8 mouse cellular contexts compared by ENCODE assay signal in the genomic region with DNA sequence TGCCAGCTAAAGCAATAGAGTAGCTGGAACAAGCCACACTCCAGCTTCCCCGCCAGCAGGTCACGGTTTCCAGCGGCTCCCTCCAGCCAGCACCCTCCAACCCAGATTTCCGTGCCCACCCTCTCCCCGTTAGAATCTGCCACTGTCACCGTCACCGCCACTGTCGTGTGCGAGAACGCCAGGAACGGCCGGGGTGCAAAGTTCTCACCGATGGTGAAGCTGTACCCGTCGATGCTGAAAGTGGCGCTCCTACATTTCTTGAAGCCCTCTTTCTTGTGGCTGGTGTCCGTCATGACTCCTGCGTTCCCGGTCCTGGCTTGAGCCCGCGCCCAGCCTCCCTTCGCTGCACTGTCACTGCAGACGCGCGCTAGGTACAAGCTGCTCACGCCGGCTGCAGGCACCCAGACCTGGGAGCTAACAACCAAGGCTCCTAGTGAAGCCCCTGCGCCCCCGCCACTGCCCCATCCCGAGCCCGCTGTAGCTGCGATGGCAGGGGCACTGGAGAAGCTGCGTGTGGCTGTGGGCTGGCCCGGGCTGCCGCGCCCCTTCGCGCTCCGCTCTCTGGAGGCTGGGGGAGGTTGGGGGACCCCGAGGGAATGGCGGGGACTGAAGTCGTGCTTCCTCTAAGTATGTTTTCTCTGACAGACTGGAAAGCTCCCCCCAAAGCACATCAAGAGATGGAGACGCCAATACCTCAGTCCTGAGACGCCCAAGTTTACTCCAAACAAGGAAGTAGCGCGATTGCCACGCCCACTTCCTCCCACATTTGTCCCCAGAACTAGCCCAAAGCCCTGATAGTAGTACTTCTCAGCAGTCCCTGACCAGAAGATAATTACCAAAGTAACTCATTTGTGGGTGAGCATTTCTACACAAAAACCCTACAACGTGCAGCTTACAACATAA. TPM values are rescaled to one million over a fixed set of nuclear protein-coding genes. Genes with fewer than 3 reads are reported as not detected.
DNase-seq lines count a peak whose midpoint lies in the region; ATAC-seq and TF ChIP-seq lines count a peak whose summit lies in the region.

Gene Pde1c (minus strand): TSS at position 634 of the 903 bp plus-strand sequence.

- TF ChIP-seq EP300 in stomach, postnatal 0 days (optimal IDR thresholded peaks at IDR 0.05) = no peak

- peak within 1 kb of the TSS; percentile 81 for H3K4me3 ChIP-seq in gastrocnemius, adult 2 months
- peak within 1 kb of the TSS; percentile 46 for H3K4me3 ChIP-seq in brown adipose tissue, adult 24 weeks (ENCODE audit: insufficient read depth, low read depth, low read length)
- peak within 1 kb of the TSS; percentile 73 for H3K4me3 ChIP-seq in forebrain, embryonic 14.5 days (ENCODE audit: low read depth, low read length)
- H3K4me3 ChIP-seq in hindbrain, embryonic 14.5 days (replicated peaks; ENCODE audit: low read length) = peak within 1 kb of the TSS; percentile 68
- H3K4me3 ChIP-seq in limb, embryonic 14.5 days (replicated peaks; ENCODE audit: low read length) = peak within 1 kb of the TSS; percentile 61
- H3K4me3 ChIP-seq in midbrain, embryonic 13.5 days (replicated peaks) = peak within 1 kb of the TSS; percentile 80
- peak within 1 kb of the TSS; percentile 55 for H3K4me3 ChIP-seq in stomach, postnatal 0 days (ENCODE audit: low read depth, low read length)

- H3K36me3 ChIP-seq in forebrain, embryonic 14.5 days (ENCODE audit: control insufficient read depth, insufficient read depth, low read length) = no peaks in the 10 kb centered on the region
- H3K36me3 ChIP-seq in hindbrain, embryonic 14.5 days (replicated peaks; ENCODE audit: control insufficient read depth, insufficient read depth) = no peaks in the 10 kb centered on the region
- H3K36me3 ChIP-seq in limb, embryonic 14.5 days (ENCODE audit: control insufficient read depth, insufficient read depth, low read length) = no peaks in the 10 kb centered on the region
- H3K36me3 ChIP-seq in midbrain, embryonic 13.5 days = no peaks in the 10 kb centered on the region
- H3K36me3 ChIP-seq in stomach, postnatal 0 days (ENCODE audit: control insufficient read depth, insufficient read depth, low read length) = no peaks in the 10 kb centered on the region

- TF ChIP-seq CTCF in gastrocnemius, adult 2 months (IDR thresholded peaks at IDR 0.05) = no peak
- no peak for TF ChIP-seq CTCF in stomach, postnatal 0 days (IDR thresholded peaks at IDR 0.05; ENCODE audit: low read depth)

- no peaks in the 10 kb centered on the region for H3K9me3 ChIP-seq in forebrain, embryonic 14.5 days (replicated peaks; ENCODE audit: control insufficient read depth, low read length)
- H3K9me3 ChIP-seq in hindbrain, embryonic 14.5 days (ENCODE audit: control insufficient read depth, low read length) = no peaks in the 10 kb centered on the region
- no peaks in the 10 kb centered on the region for H3K9me3 ChIP-seq in limb, embryonic 14.5 days (ENCODE audit: control insufficient read depth, low read length)
- no peaks in the 10 kb centered on the region for H3K9me3 ChIP-seq in midbrain, embryonic 13.5 days
- H3K9me3 ChIP-seq in stomach, postnatal 0 days (ENCODE audit: control insufficient read depth, low read length) = no peaks in the 10 kb centered on the region

- no peak for TF ChIP-seq POLR2A in limb, embryonic 14.5 days (IDR thresholded peaks at IDR 0.05; ENCODE audit: borderline replicate concordance, extremely low read depth, insufficient read depth, insufficient read length)

- H3K4me2 ChIP-seq in forebrain, embryonic 14.5 days (ENCODE audit: low read length) = peak within 1 kb of the TSS; percentile 96
- peak within 1 kb of the TSS; percentile 97 for H3K4me2 ChIP-seq in hindbrain, embryonic 14.5 days (replicated peaks)
- H3K4me2 ChIP-seq in limb, embryonic 14.5 days (replicated peaks; ENCODE audit: low read depth, low read length, severe bottlenecking) = peak within 1 kb of the TSS; percentile 96
- H3K4me2 ChIP-seq in midbrain, embryonic 13.5 days (replicated peaks) = peak within 1 kb of the TSS; percentile 97
- peak within 1 kb of the TSS; percentile 99 for H3K4me2 ChIP-seq in stomach, postnatal 0 days (replicated peaks; ENCODE audit: low read depth)

- H3K4me1 ChIP-seq in brown adipose tissue, adult 24 weeks (ENCODE audit: control insufficient read depth, insufficient read depth, insufficient read length, low read length) = no peaks in the 10 kb centered on the region
- no peaks in the 10 kb centered on the region for H3K4me1 ChIP-seq in forebrain, embryonic 14.5 days (ENCODE audit: control insufficient read depth, insufficient read depth, low read length)
- no peaks in the 10 kb centered on the region for H3K4me1 ChIP-seq in hindbrain, embryonic 14.5 days (replicated peaks; ENCODE audit: control insufficient read depth, insufficient read depth, low read length)
- H3K4me1 ChIP-seq in limb, embryonic 14.5 days (ENCODE audit: control insufficient read depth, insufficient read depth, low read length) = no peaks in the 10 kb centered on the region
- H3K4me1 ChIP-seq in midbrain, embryonic 13.5 days (replicated peaks) = peaks cover 7% of the 10 kb centered on the region
- no peaks in the 10 kb centered on the region for H3K4me1 ChIP-seq in stomach, postnatal 0 days (replicated peaks; ENCODE audit: control insufficient read depth, insufficient read depth)

- H3K27ac ChIP-seq in gastrocnemius, adult 2 months = no peak within 1 kb of the TSS
- H3K27ac ChIP-seq in brown adipose tissue, adult 24 weeks (replicated peaks; ENCODE audit: low read depth, low read length) = no peak within 1 kb of the TSS
- H3K27ac ChIP-seq in forebrain, embryonic 14.5 days (ENCODE audit: low read depth, low read length) = no peak within 1 kb of the TSS
- no peak within 1 kb of the TSS for H3K27ac ChIP-seq in hindbrain, embryonic 14.5 days
- no peak within 1 kb of the TSS for H3K27ac ChIP-seq in limb, embryonic 14.5 days (replicated peaks; ENCODE audit: low read depth, low read length)
- no peak within 1 kb of the TSS for H3K27ac ChIP-seq in midbrain, embryonic 13.5 days
- H3K27ac ChIP-seq in stomach, postnatal 0 days (replicated peaks) = no peak within 1 kb of the TSS

- H3K9ac ChIP-seq in forebrain, embryonic 14.5 days (ENCODE audit: low read length) = peak within 1 kb of the TSS; percentile 75
- H3K9ac ChIP-seq in hindbrain, embryonic 14.5 days = peak within 1 kb of the TSS; percentile 69
- peak within 1 kb of the TSS; percentile 60 for H3K9ac ChIP-seq in limb, embryonic 14.5 days (ENCODE audit: low read depth, low read length, severe bottlenecking)
- H3K9ac ChIP-seq in midbrain, embryonic 13.5 days (replicated peaks) = peak within 1 kb of the TSS; percentile 77
- H3K9ac ChIP-seq in stomach, postnatal 0 days (ENCODE audit: low read length) = peak within 1 kb of the TSS; percentile 51

- peak; percentile 86 for ATAC-seq in forebrain, embryonic 14.5 days
- peak; percentile 83 for ATAC-seq in hindbrain, embryonic 14.5 days (ENCODE audit: low FRiP score)
- ATAC-seq in limb, embryonic 14.5 days (ENCODE audit: low FRiP score, low read depth) = peak; percentile 65
- ATAC-seq in midbrain, embryonic 13.5 days = peak; percentile 92
- ATAC-seq in stomach, postnatal 0 days (ENCODE audit: low FRiP score, low TSS enrichment) = peak; percentile 56; the same call in 1 of the 2 replicates

- 1% methylated on average over 48 of the region's 48 CpGs for WGBS in forebrain, embryonic 14.5 days
- WGBS in hindbrain, embryonic 14.5 days = 1% methylated on average over 48 of the region's 48 CpGs
- WGBS in limb, embryonic 14.5 days = 1% methylated on average over 42 of the region's 48 CpGs
- under 1% methylated on average over 48 of the region's 48 CpGs for WGBS in midbrain, embryonic 13.5 days
- 1% methylated on average over 48 of the region's 48 CpGs for WGBS in stomach, postnatal 0 days

- peak; percentile 34 for DNase-seq in gastrocnemius, adult 2 months
- no peak for DNase-seq in gastrocnemius, postnatal 14 days
- peak; percentile 53 for DNase-seq in forebrain, embryonic 14.5 days (ENCODE audit: low spot score)
- DNase-seq in hindbrain, embryonic 14.5 days (ENCODE audit: low spot score) = peak; percentile 53
- DNase-seq in limb, embryonic 14.5 days (ENCODE audit: low spot score) = peak; percentile 30
- peak; percentile 60 for DNase-seq in stomach, postnatal 0 days (ENCODE audit: low spot score)

- intact Hi-C loops in gastrocnemius, adult 2 months (cut with DNase I) = no loop called here
- intact Hi-C loops in gastrocnemius, postnatal 14 days (cut with DNase I; ENCODE audit: low total_unique reads) = no loop called here

- no peaks in the 10 kb centered on the region for H3K27me3 ChIP-seq in forebrain, embryonic 14.5 days (replicated peaks; ENCODE audit: control insufficient read depth, insufficient read depth, low read length)
- H3K27me3 ChIP-seq in hindbrain, embryonic 14.5 days (ENCODE audit: control insufficient read depth, insufficient read depth, low read length) = no peaks in the 10 kb centered on the region
- no peaks in the 10 kb centered on the region for H3K27me3 ChIP-seq in limb, embryonic 14.5 days (ENCODE audit: control insufficient read depth, insufficient read depth, low read length)
- H3K27me3 ChIP-seq in midbrain, embryonic 13.5 days = peaks cover 12% of the 10 kb centered on the region
- H3K27me3 ChIP-seq in stomach, postnatal 0 days (ENCODE audit: control insufficient read depth, insufficient read depth, low read length) = no peaks in the 10 kb centered on the region

RNA-seq across cellular contexts. Expression of gene Pde1c, which starts in this region (rescaled TPM):
- under 1 TPM; 0.46 to 0.50 TPM for total RNA-seq in gastrocnemius, adult 2 months (2021)
- total RNA-seq in gastrocnemius, postnatal 14 days (2021) = 1 to 10 TPM in 1 of 2 experiments, under 1 TPM in 1; 0.91 to 1.0 TPM
- 0.20 and 0.50 TPM in 2 replicates for polyA plus RNA-seq in brown adipose tissue, adult 24 weeks (2012; ENCODE audit: insufficient read depth, insufficient read length, missing spikeins)
- polyA plus RNA-seq in forebrain, embryonic 14.5 days (2014; fragmentation: Nextera tagmentation; extraction: Ambion mirVana) = 6.7 and 7.2 TPM in 2 replicates
- 13.2 and 18.1 TPM in 2 replicates for polyA plus RNA-seq in hindbrain, embryonic 14.5 days (2014; fragmentation: Nextera tagmentation; extraction: Ambion mirVana)
- polyA plus RNA-seq in limb, embryonic 14.5 days (2012; rRNA removed) = 2.4 and 2.5 TPM in 2 replicates
- 2.2 and 2.9 TPM in 2 replicates for polyA plus RNA-seq in limb, embryonic 14.5 days (2014; fragmentation: Nextera tagmentation; extraction: Ambion mirVana)
- 7.1 and 9.1 TPM in 2 replicates for polyA plus RNA-seq in midbrain, embryonic 13.5 days (2015; fragmentation: Nextera tagmentation; extraction: Ambion mirVana)
- 1.8 and 2.4 TPM in 2 replicates for polyA plus RNA-seq in stomach, postnatal 0 days (2015; fragmentation: Nextera tagmentation; extraction: Ambion mirVana)

Comparison
In these comparisons a context has a peak if more than half of its experiments do, and no peak if none do; other contexts are left out.
1. Peak in DNase-seq and H3K4me3 ChIP-seq in gastrocnemius, adult 2 months; RNA of the gene not detected or under 1 TPM.